In the genomic region with DNA sequence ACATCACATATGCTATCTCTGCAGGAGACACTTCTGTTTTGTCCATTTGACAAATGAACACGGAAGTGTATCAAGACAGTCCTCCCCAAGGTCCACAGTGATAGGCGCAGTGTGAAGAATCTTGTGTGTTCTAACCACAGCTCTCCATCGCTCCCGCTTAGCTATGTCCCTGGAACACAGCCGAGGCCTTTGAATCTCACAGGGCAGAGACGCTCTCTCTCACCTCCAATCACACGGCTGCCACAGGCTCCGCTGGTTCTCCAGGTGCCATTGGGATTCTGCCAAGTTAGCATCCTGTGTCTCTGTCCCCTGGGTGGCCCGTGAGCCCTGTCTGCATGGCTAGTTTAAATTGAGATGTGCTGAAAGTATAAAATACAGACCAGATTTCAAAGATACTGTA, we compare ENCODE assay signal across 28 mouse cellular contexts. TPM values are rescaled to one million over a fixed set of nuclear protein-coding genes. Genes with fewer than 3 reads are reported as not detected.
DNase-seq lines count a peak whose midpoint lies in the region; ATAC-seq lines count a peak whose summit lies in the region.
"Had no signal": no experiment of that assay in that cellular context is flagged by ENCODE, and none has a peak within 500 bp of the region (broad histone marks: within the 10 kb centered on the region; RNA-seq: fewer than 3 reads in every experiment).

No protein-coding gene starts in this region.

- peaks cover 3% of the 10 kb centered on the region; the same call in 1 of the 2 replicates for H3K4me1 ChIP-seq in embryonic facial prominence, embryonic 12.5 days
- H3K4me1 ChIP-seq in embryonic facial prominence, embryonic 10.5 days: peaks cover 13% of the 10 kb centered on the region; the same call in 1 of the 2 replicates
- H3K4me1 ChIP-seq: heart, embryonic 10.5 days had no signal

- H3K27me3 ChIP-seq in embryonic facial prominence, embryonic 12.5 days: no peaks in the 10 kb centered on the region
- peaks cover 6% of the 10 kb centered on the region; the same call in 1 of the 2 replicates for H3K27me3 ChIP-seq in embryonic facial prominence, embryonic 10.5 days (replicated peaks; ENCODE audit: low read depth, poor library complexity, severe bottlenecking)
- H3K27me3 ChIP-seq: CH12.LX; embryonic facial prominence, embryonic 15.5 days; Patski had no signal

- H3K4me3 ChIP-seq in embryonic facial prominence, embryonic 12.5 days: no peak overlapping the region
- no peak overlapping the region for H3K4me3 ChIP-seq in embryonic facial prominence, embryonic 10.5 days
- H3K4me3 ChIP-seq: embryonic facial prominence, embryonic 15.5 days; erythroblast, embryonic 14.5 days; forebrain, embryonic 10.5 days; gastrocnemius, adult 2 months; heart, embryonic 10.5 days had no signal

- H3K27ac ChIP-seq in embryonic facial prominence, embryonic 12.5 days: no peak overlapping the region
- no peak overlapping the region for H3K27ac ChIP-seq in embryonic facial prominence, embryonic 10.5 days (replicated peaks)
- H3K27ac ChIP-seq: embryonic facial prominence, embryonic 15.5 days; forebrain, embryonic 10.5 days; gastrocnemius, adult 2 months; heart, embryonic 10.5 days; hindbrain, embryonic 14.5 days had no signal

- no peak overlapping the region for H3K4me2 ChIP-seq in embryonic facial prominence, embryonic 12.5 days (replicated peaks)
- H3K4me2 ChIP-seq: embryonic facial prominence, embryonic 15.5 days; hindbrain, embryonic 14.5 days had no signal

- H3K36me3 ChIP-seq in embryonic facial prominence, embryonic 12.5 days: no peaks in the 10 kb centered on the region
- no peaks in the 10 kb centered on the region for H3K36me3 ChIP-seq in embryonic facial prominence, embryonic 10.5 days (replicated peaks)
- H3K36me3 ChIP-seq: embryonic facial prominence, embryonic 15.5 days; forebrain, embryonic 10.5 days; heart, embryonic 10.5 days had no signal

- H3K9ac ChIP-seq in embryonic facial prominence, embryonic 12.5 days: no peak overlapping the region
- H3K9ac ChIP-seq: embryonic facial prominence, embryonic 15.5 days; hindbrain, embryonic 14.5 days had no signal

- 0 out of 2 replicates have a peak, but pooled peaks have one; percentile 16 for ATAC-seq in embryonic facial prominence, embryonic 12.5 days (ENCODE audit: insufficient number of reproducible peaks, insufficient read depth, low FRiP score, low TSS enrichment)
- ATAC-seq: forebrain, embryonic 14.5 days; inflammation-experienced regulatory T-cells, adult 6 months; intestine, postnatal 0 days; Patski had no signal

- DNase-seq in embryonic facial prominence, embryonic 10.5 days (ENCODE audit: low spot score): no peak
- peak; percentile 21 to 26 for DNase-seq in cerebellum, adult 18-20 months
- peak; percentile 15 for DNase-seq in cerebellum, adult 9-10 months
- DNase-seq in cerebellum, postnatal 25 days: peak; percentile 45 to 63
- DNase-seq in gastrocnemius, postnatal 25 days: no peak
- no peak for DNase-seq in spleen, postnatal 10 days (ENCODE audit: low spot score in 2 of 2)
- DNase-seq in ovary, postnatal 10 days (ENCODE audit: low spot score): no peak
- DNase-seq: adrenal gland, adult 2 months; adrenal gland, postnatal 25 days; gastrocnemius, adult 2 months; gastrocnemius, postnatal 36 days; heart, adult 18-20 months; heart, postnatal 10 days; heart, postnatal 4 days; kidney, adult 8-10 months had no signal

- 76% methylated on average over 9 of the region's 9 CpGs for WGBS in embryonic facial prominence, embryonic 12.5 days
- 90% methylated on average over 9 of the region's 9 CpGs for WGBS in embryonic facial prominence, embryonic 10.5 days

- no peaks in the 10 kb centered on the region for H3K9me3 ChIP-seq in embryonic facial prominence, embryonic 12.5 days
- H3K9me3 ChIP-seq in embryonic facial prominence, embryonic 10.5 days: 0 out of 2 replicates have a peak, but pooled peaks cover 2% of the 10 kb centered on the region
- H3K9me3 ChIP-seq: embryonic facial prominence, embryonic 15.5 days; forebrain, embryonic 10.5 days; heart, embryonic 10.5 days had no signal

RNA-seq across cellular contexts. Expression of gene Dmrtb1, which starts 15.2 kb away (rescaled TPM):
- 2.1 and 2.6 TPM in 2 replicates for polyA plus RNA-seq in embryonic facial prominence, embryonic 12.5 days (2016; fragmentation: Nextera tagmentation; extraction: Ambion mirVana)
- polyA plus RNA-seq in embryonic facial prominence, embryonic 10.5 days (2016; fragmentation: Nextera tagmentation; extraction: Ambion mirVana): 2.3 and 3.1 TPM in 2 replicates
- not detected for total RNA-seq in gastrocnemius, postnatal 25 days (2021)
- total RNA-seq: adrenal gland, adult 2 months; adrenal gland, postnatal 25 days; CH12.LX; gastrocnemius, adult 2 months; gastrocnemius, postnatal 36 days; heart, adult 18-20 months; heart, postnatal 10 days; heart, postnatal 4 days had no signal
- polyA plus RNA-seq: adrenal gland, adult 2 months; heart, embryonic 14.5 days; inflammation-experienced regulatory T-cells, adult 6 months; intestine, postnatal 0 days; kidney, embryonic 16.5 days; Patski had no signal

Comparison
In these comparisons a context has a peak if more than half of its experiments do, and no peak if none do; other contexts are left out.
1. DNase-seq: peak in cerebellum, adult 18-20 months (2 of 2), cerebellum, adult 9-10 months (single experiment) and cerebellum, postnatal 25 days (2 of 2); none in embryonic facial prominence, embryonic 10.5 days (single experiment), gastrocnemius, postnatal 25 days (single experiment), spleen, postnatal 10 days (0 of 2) and ovary, postnatal 10 days (single experiment).